Mouse (Mus musculus): ENCODE results near the gene Hepacam.

The Hepacam gene

GRCm38 (mm10) chr9:37367301-37368080 lies at the start of gene Hepacam:
Hepacam (plus strand) TSS chr9:37367351.
- no peak for DNase-seq (ENCODE audit: low read depth, low spot score)

- DNase-seq (ENCODE audit: low read depth, low spot score) = peak; percentile 9
Observed at GRCm38 (mm10) chr9:37329456-37329855, 37.7 kb upstream of the Hepacam start.

- no peak for DNase-seq (ENCODE audit: low read depth, low spot score)
Observed at GRCm38 (mm10) chr9:37345406-37345805, 21.7 kb upstream of the Hepacam start.

GRCm38 (mm10) chr9:37347184-37347987 lies 19.8 kb upstream of the Hepacam start:
- peak; percentile 21 for DNase-seq (ENCODE audit: low read depth, low spot score)

GRCm38 (mm10) chr9:37347988-37348642 lies 19.0 kb upstream of the Hepacam start, which contains the start of gene Ccdc15:
Ccdc15 (minus strand) TSS chr9:37348432.
- DNase-seq (ENCODE audit: low read depth, low spot score) = peak; percentile 97

- no peak for DNase-seq (ENCODE audit: low read depth, low spot score)
Observed at GRCm38 (mm10) chr9:37349050-37349449, 18.1 kb upstream of the Hepacam start.

- no peak for DNase-seq (ENCODE audit: low read depth, low spot score)
Observed at GRCm38 (mm10) chr9:37351266-37351665, 15.9 kb upstream of the Hepacam start.

- no peak for DNase-seq (ENCODE audit: low read depth, low spot score)
Observed at GRCm38 (mm10) chr9:37354485-37354884, 12.7 kb upstream of the Hepacam start.

GRCm38 (mm10) chr9:37358713-37359330 lies 8.3 kb upstream of the Hepacam start:
- no peak for DNase-seq (ENCODE audit: low read depth, low spot score)

- peak; percentile 75 for DNase-seq (ENCODE audit: low read depth, low spot score)
Observed at GRCm38 (mm10) chr9:37359331-37360220, 7.6 kb upstream of the Hepacam start.

GRCm38 (mm10) chr9:37362084-37362483 lies 5.1 kb upstream of the Hepacam start:
- DNase-seq (ENCODE audit: low read depth, low spot score) = no peak

GRCm38 (mm10) chr9:37362881-37363280 lies 4.3 kb upstream of the Hepacam start:
- no peak for DNase-seq (ENCODE audit: low read depth, low spot score)

- DNase-seq (ENCODE audit: low read depth, low spot score) = no peak
Observed at GRCm38 (mm10) chr9:37363551-37363950, 3.6 kb upstream of the Hepacam start.

GRCm38 (mm10) chr9:37364392-37364791 lies 2.8 kb upstream of the Hepacam start:
- DNase-seq (ENCODE audit: low read depth, low spot score) = no peak

- no peak for DNase-seq (ENCODE audit: low read depth, low spot score)
Observed at GRCm38 (mm10) chr9:37365706-37366105, 1.4 kb upstream of the Hepacam start.

- no peak for DNase-seq (ENCODE audit: low read depth, low spot score)
Observed at GRCm38 (mm10) chr9:37368081-37368830, 1.1 kb downstream of the Hepacam start.

- DNase-seq (ENCODE audit: low read depth, low spot score) = no peak
Observed at GRCm38 (mm10) chr9:37368860-37369259, 1.7 kb downstream of the Hepacam start.

GRCm38 (mm10) chr9:37371232-37371801 lies 4.2 kb downstream of the Hepacam start:
- no peak for DNase-seq (ENCODE audit: low read depth, low spot score)

GRCm38 (mm10) chr9:37375718-37376117 lies 8.6 kb downstream of the Hepacam start:
- DNase-seq (ENCODE audit: low read depth, low spot score) = no peak

- no peak for DNase-seq (ENCODE audit: low read depth, low spot score)
Observed at GRCm38 (mm10) chr9:37383161-37383560, 16.0 kb downstream of the Hepacam start.
